Mouse (Mus musculus) hindbrain, postnatal 0 days (tissue): ENCODE results near the gene Igsf1. TPM values are rescaled to one million over a fixed set of nuclear protein-coding genes. Genes with fewer than 3 reads are reported as not detected.

Experiments
- ATAC-seq: fragments of 200-750 bp; cut with Nextera tagmentation; 2 replicates; pipeline ENCODE4 v1.8.0; 2017; ENCODE audit warnings: mild to moderate bottlenecking, moderate TSS enrichment, moderate library complexity
- DNase-seq: peaks from one replicate; pipeline ENCODE4 v3.0.0-alpha.2; 2015; ENCODE audit warnings: low spot score
- H3K27ac ChIP-seq: fragments of 300-500 bp; sonication (generic); 2 replicates; pipeline ENCODE4 v1.5.1; 2014; ENCODE audit warnings: mild to moderate bottlenecking
- H3K27me3 ChIP-seq: fragments of 300-500 bp; sonication (generic); 2 replicates; pipeline ENCODE4 v1.6.1; 2014; ENCODE audit warnings: low read length, mixed read lengths; ENCODE audit not compliant: insufficient read depth
- H3K36me3 ChIP-seq: fragments of 300-500 bp; sonication (generic); 2 replicates; pipeline ENCODE4 v1.6.1; 2014; ENCODE audit warnings: low read length, mixed read lengths; ENCODE audit not compliant: insufficient read depth
- H3K4me1 ChIP-seq: fragments of 300-500 bp; sonication (generic); 2 replicates; pipeline ENCODE4 v1.6.1; 2014; ENCODE audit warnings: antibody characterized with exemption, low read length, mixed read lengths; ENCODE audit not compliant: insufficient read depth
- H3K4me2 ChIP-seq: fragments of 300-500 bp; sonication (generic); 2 replicates; pipeline ENCODE4 v1.6.1; 2014; ENCODE audit warnings: low read depth, mild to moderate bottlenecking, low read length, moderate library complexity, mixed read lengths
- H3K4me3 ChIP-seq: fragments of 300-500 bp; sonication (generic); 2 replicates; pipeline ENCODE4 v1.5.1; 2014; ENCODE audit warnings: low read length
- H3K9ac ChIP-seq: fragments of 300-500 bp; sonication (generic); replicated peaks from 2 replicates; pipeline ENCODE4 v1.6.1; 2014; ENCODE audit warnings: mild to moderate bottlenecking, low read length, moderate library complexity, mixed read lengths
- H3K9me3 ChIP-seq: fragments of 300-500 bp; sonication (generic); 2 replicates; pipeline ENCODE4 v1.6.1; 2016; ENCODE audit warnings: low read length, mixed read lengths
- CTCF ChIP-seq: IDR thresholded peaks from 2 replicates; pipeline ENCODE4 v1.5.1; 2016; ENCODE audit warnings: antibody characterized with exemption, control low read depth, low read depth
- WGBS: fragments of 180-500 bp; shearing (Covaris S2); extraction: QIAGEN DNeasy Blood & Tissue Kit; methylation state at CpG from one replicate; pipeline ENCODE4 v1.1.7; 2014; 5-methylcytosine and 5-hydroxymethylcytosine counted together
- polyA plus RNA-seq: library from polyadenylated mRNA; unstranded; fragments of >200 nt; fragmentation: Nextera tagmentation; extraction: Ambion mirVana; gene quantifications from 2 replicates; pipeline ENCODE4 v1.2.1, GENCODE M21; 2015
- total RNA-seq: library from RNA; depleted of rRNA; stranded (reverse); fragments of >200 nt; gene quantifications from 2 replicates; pipeline ENCODE4 v1.2.3, GENCODE M21; 2014; rRNA removed

Gene Igsf1
- total RNA-seq (26.6 and 27.2 TPM in 2 replicates), polyA plus RNA-seq (18.1 and 20.3 TPM in 2 replicates)

DNA sequence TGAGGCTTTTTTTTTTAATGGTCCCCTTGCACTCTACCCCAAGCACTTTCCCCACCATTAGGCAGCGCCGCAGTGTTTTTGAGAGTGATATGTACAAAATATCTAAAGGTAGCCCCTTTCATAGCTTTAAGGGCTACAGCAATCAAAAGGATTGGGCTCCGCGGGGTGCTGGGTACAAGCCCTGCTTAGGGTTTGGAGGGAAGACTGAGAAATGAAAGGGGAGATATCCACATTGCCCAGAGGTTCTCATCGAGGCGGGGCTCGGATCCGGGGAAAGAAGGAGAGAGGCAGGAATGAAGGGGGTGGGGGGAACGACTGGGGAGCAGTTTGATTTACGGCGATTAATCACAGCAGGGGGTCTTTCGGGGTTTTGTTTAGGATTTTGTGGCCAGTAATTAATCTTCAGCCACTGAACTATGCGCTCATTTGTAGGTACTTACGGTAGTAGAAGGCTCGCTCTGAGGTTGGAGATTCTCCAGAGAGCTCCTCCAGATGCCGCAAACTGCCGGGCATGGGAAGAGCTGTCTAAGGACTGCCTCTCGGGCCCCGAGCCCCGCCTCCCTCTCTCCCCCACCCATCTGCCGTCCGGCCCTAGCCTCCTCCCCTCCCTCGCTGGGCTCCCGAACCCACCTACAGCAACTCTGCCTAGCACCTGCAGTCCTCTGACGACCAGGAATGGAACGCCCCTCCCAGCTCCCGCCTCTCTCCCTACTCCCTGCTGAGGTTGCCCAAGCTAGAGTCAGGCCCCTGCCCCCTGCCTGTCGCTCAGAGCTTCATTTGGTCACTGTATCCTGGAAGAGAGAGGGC lies at the start of gene Igsf1:
Gene Igsf1 (minus strand): TSS at position 537 of the 807 bp plus-strand sequence.
- Histone ChIP-seq H3K27ac (0 out of 2 replicates have a peak within 1 kb of the TSS, but pooled peaks have one; percentile 0), H3K9ac (0 out of 2 replicates have a peak within 1 kb of the TSS, but pooled peaks have one; percentile 40), H3K4me2 (peak within 1 kb of the TSS; percentile 56), H3K36me3 (no peaks in the 10 kb centered on the region), H3K4me1 (no peaks in the 10 kb centered on the region), H3K4me3 (peak within 1 kb of the TSS; percentile 38), H3K27me3 (no peaks in the 10 kb centered on the region), H3K9me3 (0 out of 2 replicates have a peak, but pooled peaks cover 2% of the 10 kb centered on the region)
- 0 out of 2 replicates have a peak, but pooled peaks have one; percentile 17 for TF ChIP-seq CTCF
- peak; percentile 74 for DNase-seq
- WGBS = 35% methylated on average over 26 of the region's 28 CpGs
- ATAC-seq = peak; percentile 96

GRCm38 (mm10) chrX:49770828-49771227 lies 26.7 kb downstream of the Igsf1 start:
- 39% methylated on average over 2 of the region's 2 CpGs for WGBS
- ATAC-seq = no peak

GRCm38 (mm10) chrX:49745192-49745591 lies 52.4 kb downstream of the Igsf1 start:
- no peaks in the 10 kb centered on the region for H3K9me3 ChIP-seq
- no peak overlapping the region for H3K4me3 ChIP-seq
- no peak overlapping the region for H3K27ac ChIP-seq
- no peak overlapping the region for H3K4me2 ChIP-seq
- no peak overlapping the region for H3K9ac ChIP-seq
- ATAC-seq = no peak
- DNase-seq = no peak
- WGBS = 32% methylated on average over 5 of the region's 5 CpGs
- no peaks in the 10 kb centered on the region for H3K4me1 ChIP-seq
- no peaks in the 10 kb centered on the region for H3K27me3 ChIP-seq
- no peaks in the 10 kb centered on the region for H3K36me3 ChIP-seq
- no peak for TF ChIP-seq CTCF

More at GRCm38 (mm10) chrX:49770828-49771227, 26.7 kb downstream of the Igsf1 start:
- Histone ChIP-seq H3K4me2 (no peak overlapping the region), H3K9me3 (no peaks in the 10 kb centered on the region), H3K4me1 (no peaks in the 10 kb centered on the region), H3K27ac (no peak overlapping the region), H3K9ac (no peak overlapping the region), H3K4me3 (no peak overlapping the region), H3K27me3 (no peaks in the 10 kb centered on the region), H3K36me3 (no peaks in the 10 kb centered on the region)
- no peak for TF ChIP-seq CTCF
- no peak for DNase-seq

- Histone ChIP-seq H3K4me2 (no peak within 1 kb of the TSS), H3K9ac (no peak within 1 kb of the TSS), H3K4me1 (no peaks in the 10 kb centered on the region), H3K9me3 (no peaks in the 10 kb centered on the region), H3K27ac (no peak within 1 kb of the TSS), H3K4me3 (no peak within 1 kb of the TSS), H3K36me3 (no peaks in the 10 kb centered on the region), H3K27me3 (no peaks in the 10 kb centered on the region)
- DNase-seq (no peak), ATAC-seq (no peak)
- 78% methylated on average over 2 of the region's 2 CpGs for WGBS
- TF ChIP-seq CTCF = no peak
Measured at GRCm38 (mm10) chrX:49734959-49735358, 62.6 kb downstream of the Igsf1 start, which contains the start of gene Olfr1321. TSS of gene Olfr1321 (minus strand) at chrX:49735059.

Other genes with a start within 250 kb of the Igsf1 start
- not detected in 2 replicates for gene Olfr1320, start 125.4 kb downstream of the Igsf1 start, total RNA-seq
- not detected in 2 replicates for gene Olfr1320, start 125.4 kb downstream of the Igsf1 start, polyA plus RNA-seq
- not detected in 2 replicates for gene Olfr1321, start 62.7 kb downstream of the Igsf1 start, total RNA-seq
- not detected in 2 replicates for gene Olfr1321, start 62.7 kb downstream of the Igsf1 start, polyA plus RNA-seq
- gene Olfr1322, start 93.7 kb upstream of the Igsf1 start, total RNA-seq = not detected in 2 replicates
- gene Olfr1322, start 93.7 kb upstream of the Igsf1 start, polyA plus RNA-seq = not detected in 2 replicates
- gene Olfr1323, start 221.6 kb upstream of the Igsf1 start, total RNA-seq = not detected in 2 replicates
- gene Olfr1323, start 221.6 kb upstream of the Igsf1 start, polyA plus RNA-seq = not detected in 2 replicates